Mouse (Mus musculus) embryonic facial prominence, embryonic 11.5 days (tissue): Measurements from ENCODE around the gene Vat1l. TPM values are rescaled to one million over a fixed set of nuclear protein-coding genes. Genes with fewer than 3 reads are reported as not detected.

Experiments used
- ATAC-seq: fragments of 200-750 bp; cut with Nextera tagmentation; replicated peaks from 2 replicates; pipeline ENCODE4 v1.8.0; 2017; ENCODE audit warnings: low read depth; ENCODE audit not compliant: insufficient number of reproducible peaks, low FRiP score, low TSS enrichment
- DNase-seq: peaks from one replicate; pipeline ENCODE4 v3.0.0-alpha.2; 2015; ENCODE audit warnings: low spot score
- H3K27ac ChIP-seq: fragments of 300-500 bp; sonication (generic); replicated peaks from 2 replicates; pipeline ENCODE4 v1.5.1; 2014; ENCODE audit warnings: mild to moderate bottlenecking, low read depth, low read length, control low read depth
- H3K27me3 ChIP-seq: fragments of 300-500 bp; sonication (generic); 2 replicates; pipeline ENCODE4 v1.6.1; 2014; ENCODE audit warnings: mild to moderate bottlenecking, low read length, moderate library complexity, mixed read lengths; ENCODE audit not compliant: control insufficient read depth, insufficient read depth
- H3K36me3 ChIP-seq: fragments of 300-500 bp; sonication (generic); replicated peaks from 2 replicates; pipeline ENCODE4 v1.6.1; 2014; ENCODE audit warnings: low read depth, mild to moderate bottlenecking, low read length, moderate library complexity, mixed read lengths; ENCODE audit not compliant: control insufficient read depth, insufficient read depth
- H3K4me1 ChIP-seq: fragments of 300-500 bp; sonication (generic); 2 replicates; pipeline ENCODE4 v1.6.1; 2014; ENCODE audit warnings: low read length, mixed read lengths; ENCODE audit not compliant: control insufficient read depth, insufficient read depth
- H3K4me2 ChIP-seq: fragments of 300-500 bp; sonication (generic); 2 replicates; pipeline ENCODE4 v1.6.1; 2014; ENCODE audit warnings: low read depth, mild to moderate bottlenecking, control low read depth, low read length, moderate library complexity
- H3K4me3 ChIP-seq: fragments of 300-500 bp; sonication (generic); 2 replicates; pipeline ENCODE4 v1.5.1; 2014; ENCODE audit warnings: low read depth, low read length, control low read depth
- H3K9ac ChIP-seq: fragments of 300-500 bp; sonication (generic); replicated peaks from 2 replicates; pipeline ENCODE4 v1.6.1; 2014; ENCODE audit warnings: mild to moderate bottlenecking, control low read depth, low read length
- H3K9me3 ChIP-seq: fragments of 300-500 bp; sonication (generic); replicated peaks from 2 replicates; pipeline ENCODE4 v1.6.1; 2016; ENCODE audit warnings: mild to moderate bottlenecking, low read length, inconsistent platforms, mixed read lengths; ENCODE audit not compliant: control insufficient read depth
- whole genome bisulfite sequencing: fragments of 180-500 bp; shearing (Covaris S2); extraction: QIAGEN DNeasy Blood & Tissue Kit; methylation state at CpG from one replicate; pipeline ENCODE4 v1.1.7; 2014; 5-methylcytosine and 5-hydroxymethylcytosine counted together
- polyA plus RNA-seq: library from polyadenylated mRNA; unstranded; fragments of >200 nt; fragmentation: Nextera tagmentation; extraction: Ambion mirVana; gene quantifications from 2 replicates; pipeline ENCODE4 v1.2.1, GENCODE M21; 2014

Gene Vat1l
- polyA plus RNA-seq, 1 experiment from 2014 or later: 7.0 TPM

GRCm38 (mm10) chr8:114418486-114418885, 213.1 kb downstream of the Vat1l start:
- Histone ChIP-seq H3K4me1 (no peaks in the 10 kb centered on the region), H3K36me3 (no peaks in the 10 kb centered on the region), H3K9me3 (no peaks in the 10 kb centered on the region), H3K9ac (no peak overlapping the region), H3K4me3 (no peak overlapping the region), H3K27ac (no peak overlapping the region), H3K27me3 (no peaks in the 10 kb centered on the region), H3K4me2 (no peak overlapping the region)
- 82% methylated on average over 5 of the region's 5 CpGs for WGBS
- ATAC-seq: no peak
- no peak for DNase-seq

DNA sequence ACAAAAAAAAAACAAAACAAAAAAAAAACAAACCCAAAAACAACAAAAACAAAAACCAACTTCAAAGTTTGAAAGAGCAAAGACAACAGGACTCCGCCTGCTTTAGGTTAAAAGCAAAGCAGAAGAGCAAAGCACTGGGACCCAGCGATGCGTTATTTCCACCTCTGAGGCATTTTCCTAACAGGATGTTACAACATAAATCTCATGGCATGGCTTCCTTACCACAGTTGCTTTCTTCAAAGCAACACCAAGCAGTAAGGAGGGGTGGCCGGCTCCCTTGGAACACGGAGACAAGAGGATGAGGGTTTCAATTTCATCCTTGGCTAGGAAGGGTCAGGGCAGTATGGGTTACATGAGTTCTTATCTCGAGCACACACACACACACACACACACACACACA, 213.5 kb downstream of the Vat1l start:
- Histone ChIP-seq H3K4me1 (no peaks in the 10 kb centered on the region), H3K9ac (no peak overlapping the region), H3K4me2 (no peak overlapping the region), H3K4me3 (no peak overlapping the region), H3K9me3 (no peaks in the 10 kb centered on the region), H3K36me3 (no peaks in the 10 kb centered on the region), H3K27ac (no peak overlapping the region), H3K27me3 (no peaks in the 10 kb centered on the region)
- no peak for ATAC-seq
- 70% methylated on average over 6 of the region's 6 CpGs for WGBS
- DNase-seq: no peak

DNA sequence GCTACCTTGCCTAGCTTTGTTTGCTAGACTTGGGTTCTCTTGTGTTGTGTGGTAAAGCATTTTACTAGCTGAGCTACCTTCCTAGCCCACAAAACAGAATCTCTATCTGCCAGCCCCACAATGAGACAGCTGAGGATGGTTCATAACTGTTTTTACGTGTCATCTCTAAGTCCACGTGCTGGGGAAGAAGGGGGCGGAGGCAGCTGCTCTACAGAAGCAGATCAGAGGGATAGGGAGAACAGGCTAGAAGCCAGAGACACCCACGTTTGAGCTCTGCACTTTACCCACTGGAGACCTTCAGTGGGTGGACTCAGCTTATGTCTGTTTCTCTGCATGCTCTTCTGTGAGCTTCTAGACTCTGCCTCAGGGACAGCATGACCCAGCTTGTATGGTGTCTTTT, 216.1 kb downstream of the Vat1l start:
- no peak overlapping the region for H3K4me2 ChIP-seq

More for the DNA sequence above, 216.1 kb downstream of the Vat1l start:
- H3K9me3 ChIP-seq: no peaks in the 10 kb centered on the region
- no peak overlapping the region for H3K4me3 ChIP-seq
- ATAC-seq (no peak), DNase-seq (no peak)
- H3K4me1 ChIP-seq: no peaks in the 10 kb centered on the region
- 81% methylated on average over 4 of the region's 4 CpGs for WGBS
- H3K9ac ChIP-seq: no peak overlapping the region
- no peak overlapping the region for H3K27ac ChIP-seq
- no peaks in the 10 kb centered on the region for H3K36me3 ChIP-seq
- H3K27me3 ChIP-seq: no peaks in the 10 kb centered on the region

Other genes starting within 250 kb of the Vat1l start
- gene Nudt7, start 72.1 kb upstream of the Vat1l start, polyA plus RNA-seq: 13.4 and 14.8 TPM in 2 replicates
- not detected in 2 replicates for gene Clec3a, start 212.5 kb downstream of the Vat1l start, polyA plus RNA-seq
- 7.2 and 8.6 TPM in 2 replicates for gene Wwox, start 234.0 kb downstream of the Vat1l start, polyA plus RNA-seq